Mouse (Mus musculus) liver, postnatal 0 days (tissue): ENCODE results near the gene Fasn.

Source experiments
- CTCF ChIP-seq: sonication (generic); IDR thresholded peaks from 2 replicates; pipeline ENCODE4 v1.5.1; 2016; ENCODE audit warnings: antibody characterized with exemption, low read depth
- EP300 ChIP-seq: IDR thresholded peaks from 2 replicates; pipeline ENCODE4 v1.6.1; 2016; ENCODE audit warnings: antibody characterized with exemption, low read depth, mild to moderate bottlenecking

GRCm38 (mm10) chr11:120873206-120873605 lies 48.9 kb upstream of the Fasn start:
- no peak for TF ChIP-seq CTCF
- no peak for TF ChIP-seq EP300
